Mouse (Mus musculus) G1E (cell line): Measurements from ENCODE around the gene Kcnk5. TPM values are rescaled to one million over a fixed set of nuclear protein-coding genes. Genes with fewer than 3 reads are reported as not detected.

Experiments
- ATAC-seq: 2 replicates; pipeline ENCODE4 v1.8.0; 2016; ENCODE audit warnings: mild to moderate bottlenecking; ENCODE audit not compliant: insufficient number of reproducible peaks, poor library complexity, low FRiP score, severe bottlenecking; ENCODE audit errors: extremely low read depth
- DNase-seq: peaks from one replicate; pipeline ENCODE4 v3.0.0; 2012; ENCODE audit warnings: low spot score
- H3K27me3 ChIP-seq: 2 replicates; pipeline ENCODE4 v1.6.1; 2012; ENCODE audit warnings: mild to moderate bottlenecking, low read length, inconsistent platforms; ENCODE audit not compliant: insufficient read depth
- H3K36me3 ChIP-seq: replicated peaks from 2 replicates; pipeline ENCODE3; 2012; ENCODE audit warnings: mild to moderate bottlenecking, inconsistent platforms
- H3K4me1 ChIP-seq: 2 replicates; pipeline ENCODE4 v1.6.1; 2012; ENCODE audit warnings: low read depth, low read length, inconsistent platforms, mixed read lengths; ENCODE audit not compliant: insufficient read depth
- H3K4me3 ChIP-seq: 2 replicates; pipeline ENCODE4 v1.5.1; 2012; ENCODE audit warnings: low read depth, mild to moderate bottlenecking, inconsistent platforms, low read length, moderate library complexity, mixed read lengths
- H3K9me3 ChIP-seq: replicated peaks from 2 replicates; pipeline ENCODE4 v1.6.1; 2012; ENCODE audit warnings: inconsistent platforms
- CTCF ChIP-seq: IDR thresholded peaks from 2 replicates; pipeline ENCODE4 v1.5.1; 2012; ENCODE audit warnings: low read depth, low read length, inconsistent platforms, mixed read lengths
- GATA1 ChIP-seq: IDR thresholded peaks from 2 replicates; pipeline ENCODE4 v1.6.1; 2012; ENCODE audit warnings: borderline replicate concordance, low read length, inconsistent platforms, mixed read lengths
- GATA2 ChIP-seq: IDR thresholded peaks from 2 replicates; pipeline ENCODE4 v1.6.1; 2012; ENCODE audit warnings: low read depth, low read length, inconsistent platforms, borderline replicate concordance
- POLR2AphosphoS5 ChIP-seq: IDR thresholded peaks from 2 replicates; pipeline ENCODE4 v1.6.1; 2012; ENCODE audit warnings: low read depth, low read length, inconsistent platforms; ENCODE audit not compliant: insufficient replicate concordance
- TAL1 ChIP-seq: conservative IDR thresholded peaks from 2 replicates; pipeline ENCODE4 v1.6.1; 2012; ENCODE audit warnings: low read depth, low read length, inconsistent platforms, mixed read lengths
- polyA plus RNA-seq: library from polyadenylated mRNA; stranded (reverse); fragments of >175 nt; gene quantifications from 2 replicates; pipeline ENCODE4 v1.2.3, GENCODE M21; 2012
- total RNA-seq, 2 experiments: library from RNA; stranded (forward) in 1 of 2; stranded (reverse) in 1 of 2; fragments of 200-1000 nt in 1 of 2; fragments of >200 nt in 1 of 2; fragmentation: Nextera tagmentation in 1 of 2; gene quantifications; 2 replicates each; pipeline ENCODE4 v1.2.3; 2014 to 2017

Gene Kcnk5
- total and polyA plus RNA-seq, 3 experiments: 5.0 to 12.5 (median 7.5) TPM

DNA sequence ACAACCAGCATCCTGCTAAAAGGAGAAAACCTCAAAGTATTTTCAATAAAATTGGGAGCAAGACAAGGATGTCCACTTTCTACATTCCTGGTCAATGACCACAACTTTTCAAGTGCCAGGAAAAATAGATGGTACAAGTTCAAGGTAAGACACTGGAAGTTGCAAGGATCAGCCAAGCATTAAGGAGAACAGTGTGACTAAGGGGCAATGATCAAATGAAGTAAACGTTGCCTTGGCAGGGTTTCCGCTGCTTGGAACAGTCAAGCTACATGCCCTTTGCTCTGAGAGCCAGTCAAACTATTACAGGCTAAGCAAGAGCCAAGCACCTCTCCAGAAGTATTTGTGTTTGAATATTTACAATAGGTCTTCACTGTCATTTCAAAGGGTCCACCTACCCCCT lies 8.1 kb upstream of the Kcnk5 start:
- DNase-seq: no peak
- TF ChIP-seq TAL1 (no peak), CTCF (no peak), GATA1 (no peak), POLR2AphosphoS5 (no peak), GATA2 (no peak)
- Histone ChIP-seq H3K9me3 (no peaks in the 10 kb centered on the region), H3K36me3 (no peaks in the 10 kb centered on the region), H3K4me1 (peaks cover 6% of the 10 kb centered on the region; the same call in 1 of the 2 replicates), H3K4me3 (no peak overlapping the region), H3K27me3 (peaks cover 24% of the 10 kb centered on the region)
- no peak for ATAC-seq

DNA sequence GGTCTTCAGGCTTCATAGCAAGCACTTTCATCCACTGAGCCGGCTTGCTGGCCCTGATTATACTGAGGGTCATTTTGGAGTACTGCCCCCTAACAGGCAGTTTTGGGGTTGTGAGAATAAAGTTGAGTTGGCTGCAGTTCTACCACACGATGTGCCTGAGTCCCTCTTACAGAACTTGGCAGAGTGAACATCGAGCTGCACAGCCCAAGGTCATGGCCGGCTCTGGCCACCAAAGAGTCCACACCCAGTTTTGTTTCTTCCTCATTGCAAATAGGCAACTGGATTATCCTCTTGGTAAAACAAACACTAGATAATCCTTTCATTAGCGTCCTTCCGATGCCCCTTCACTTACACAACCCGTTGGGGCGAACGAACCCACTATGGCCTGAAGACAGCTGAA lies 3.8 kb upstream of the Kcnk5 start:
- no peaks in the 10 kb centered on the region for H3K36me3 ChIP-seq
- H3K4me1 ChIP-seq: peaks cover 31% of the 10 kb centered on the region
- H3K4me3 ChIP-seq: no peak overlapping the region
- no peaks in the 10 kb centered on the region for H3K9me3 ChIP-seq
- H3K27me3 ChIP-seq: 0 out of 2 replicates have a peak, but pooled peaks cover 5% of the 10 kb centered on the region
- ATAC-seq: no peak
- TF ChIP-seq GATA2 (no peak), CTCF (no peak), TAL1 (no peak), POLR2AphosphoS5 (no peak), GATA1 (no peak)
- DNase-seq: no peak

DNA sequence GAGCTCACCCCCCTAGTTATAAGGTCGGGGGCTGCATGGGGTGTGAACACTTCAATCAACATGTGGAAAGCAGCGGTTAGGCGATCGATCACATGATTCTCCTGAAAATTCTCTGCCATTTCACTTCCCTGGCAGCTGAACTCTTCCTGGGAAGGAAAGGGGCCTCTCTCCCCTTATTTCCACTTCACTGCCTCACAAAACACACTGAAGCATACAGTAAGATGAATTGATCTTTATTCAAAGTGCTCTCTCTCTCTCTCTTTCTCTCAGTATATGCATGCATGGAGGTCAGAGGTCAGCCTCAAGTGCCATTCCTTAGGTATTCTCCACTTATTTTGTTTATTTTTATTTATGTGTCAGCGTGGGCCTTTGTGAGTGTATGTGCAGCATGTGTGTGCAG lies 2.1 kb upstream of the Kcnk5 start:
- H3K4me1 ChIP-seq: peaks cover 48% of the 10 kb centered on the region
- no peak for DNase-seq
- H3K4me3 ChIP-seq: no peak overlapping the region
- 0 out of 2 replicates have a peak, but pooled peaks cover 2% of the 10 kb centered on the region for H3K27me3 ChIP-seq
- ATAC-seq: no peak
- H3K9me3 ChIP-seq: no peaks in the 10 kb centered on the region
- H3K36me3 ChIP-seq: peaks cover under 1% of the 10 kb centered on the region
- TF ChIP-seq CTCF (no peak), GATA2 (no peak), POLR2AphosphoS5 (no peak), GATA1 (no peak), TAL1 (no peak)

DNA sequence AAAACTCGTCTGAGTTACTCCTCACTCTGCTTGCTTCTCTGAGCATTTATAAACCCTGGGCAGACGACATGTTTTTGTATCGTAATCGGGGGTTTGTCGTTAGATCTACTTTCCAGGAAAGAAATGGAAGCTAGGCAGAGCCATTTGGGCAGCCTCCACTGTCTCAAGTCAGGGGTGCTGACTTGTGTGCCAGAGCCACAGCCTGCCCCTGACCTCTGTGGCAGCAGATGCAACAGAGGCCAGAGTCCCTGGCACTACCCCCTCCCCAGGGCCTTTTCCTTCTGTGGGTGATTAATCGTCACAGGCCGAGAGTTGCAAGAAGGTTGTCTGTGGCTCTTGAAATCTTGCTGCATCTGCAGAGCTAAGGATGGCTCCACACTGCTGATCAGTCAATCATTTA lies 987 bp upstream of the Kcnk5 start:
- peaks cover 12% of the 10 kb centered on the region for H3K36me3 ChIP-seq
- H3K27me3 ChIP-seq: no peaks in the 10 kb centered on the region
- H3K9me3 ChIP-seq: no peaks in the 10 kb centered on the region
- DNase-seq: no peak
- H3K4me1 ChIP-seq: peaks cover 59% of the 10 kb centered on the region
- H3K4me3 ChIP-seq: no peak overlapping the region
- ATAC-seq: no peak
- TF ChIP-seq TAL1: no peak
- no peak for TF ChIP-seq POLR2AphosphoS5
- TF ChIP-seq GATA2: no peak
- TF ChIP-seq CTCF: no peak

DNA sequence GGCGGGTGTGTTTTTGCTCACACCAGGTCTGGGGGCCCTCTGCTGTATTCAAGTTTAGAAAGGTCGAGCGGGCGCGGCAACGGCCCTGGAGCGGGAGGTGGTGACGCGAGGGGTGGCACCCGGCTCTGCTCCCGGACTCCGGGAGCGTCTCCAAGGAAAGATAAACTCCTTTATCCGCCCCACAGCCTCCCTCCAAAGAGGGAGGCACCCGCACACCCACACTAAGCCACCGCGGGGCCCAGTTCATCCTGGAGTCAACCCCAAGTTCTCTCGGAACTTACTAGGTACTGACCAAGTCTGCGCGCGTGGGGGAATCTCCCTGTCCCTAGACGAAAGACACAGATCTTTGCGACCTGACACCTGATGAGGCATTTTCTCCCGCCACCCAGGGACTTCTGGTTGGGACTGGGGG lies 852 bp downstream of the Kcnk5 start:
- TF ChIP-seq GATA2 (no peak), POLR2AphosphoS5 (no peak)
- DNase-seq (no peak), ATAC-seq (peak; percentile 16; the same call in 1 of the 2 replicates)
- Histone ChIP-seq H3K4me1 (peaks cover 72% of the 10 kb centered on the region), H3K36me3 (peaks cover 23% of the 10 kb centered on the region), H3K27me3 (no peaks in the 10 kb centered on the region), H3K4me3 (peak overlapping the region; percentile 82), H3K9me3 (no peaks in the 10 kb centered on the region)

DNA sequence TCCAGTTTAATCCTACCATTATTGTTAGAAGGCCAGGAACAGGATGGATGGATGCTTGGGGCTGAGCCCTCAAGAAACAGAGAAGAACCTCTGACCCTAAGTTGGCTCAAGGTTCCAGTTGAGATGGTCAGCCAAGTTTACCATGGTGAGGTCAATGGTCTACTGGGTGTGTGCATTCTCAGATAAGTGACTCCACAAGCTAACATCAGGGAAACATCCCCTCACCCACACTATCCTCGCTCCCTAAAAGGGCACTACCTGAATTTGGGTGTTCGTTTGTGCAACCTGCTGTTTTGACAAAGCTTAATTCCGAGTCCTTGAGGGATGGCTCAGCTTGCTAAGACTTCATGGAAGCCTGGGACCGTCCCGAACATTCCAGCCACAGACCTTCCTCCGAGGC lies 1.3 kb downstream of the Kcnk5 start:
- Histone ChIP-seq H3K4me1 (peaks cover 76% of the 10 kb centered on the region), H3K36me3 (peaks cover 28% of the 10 kb centered on the region), H3K9me3 (no peaks in the 10 kb centered on the region), H3K27me3 (no peaks in the 10 kb centered on the region), H3K4me3 (peak overlapping the region; percentile 82)
- TF ChIP-seq POLR2AphosphoS5 (no peak), CTCF (no peak), GATA2 (no peak), TAL1 (no peak), GATA1 (no peak)
- ATAC-seq (no peak), DNase-seq (no peak)
